Mouse (Mus musculus): ENCODE measurements around the gene Wfdc13. TPM values are rescaled to one million over a fixed set of nuclear protein-coding genes. Genes with fewer than 3 reads are reported as not detected.

Gene Wfdc13
- total and polyA plus RNA-seq, 3 experiments = 0.12 TPM; not detected in 2

DNA sequence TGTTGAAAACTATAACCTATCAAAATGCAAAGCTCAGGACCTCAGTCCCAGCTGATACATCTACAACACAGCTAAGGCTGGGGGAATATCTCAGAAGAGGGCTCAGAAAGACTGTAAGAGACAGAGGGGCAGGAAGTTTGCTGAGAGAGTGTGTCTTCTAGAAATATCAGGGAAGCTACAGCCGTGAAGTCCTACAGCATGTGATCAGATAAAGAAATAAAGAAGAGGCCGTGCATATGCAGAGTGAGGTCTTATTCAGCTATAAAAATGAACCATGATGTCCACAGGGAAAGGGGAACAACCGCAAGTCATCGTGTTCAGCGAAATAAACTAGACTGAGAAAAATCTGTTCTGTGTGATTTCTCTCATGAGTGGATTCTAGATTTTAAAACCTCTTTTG lies 14.6 kb upstream of the Wfdc13 start:
- Histone ChIP-seq H3K9me3 (replicated peaks; ENCODE audit: insufficient read depth, low read length) (no peaks in the 10 kb centered on the region), H3K27me3 (ENCODE audit: control insufficient read depth in 1 of 2, insufficient read depth in 2 of 2, low read length in 2 of 2) (no peaks in the 10 kb centered on the region), H3K79me2 (ENCODE audit: control insufficient read depth, insufficient read depth, low read length, poor library complexity) (no peaks in the 10 kb centered on the region), H3K36me3 (ENCODE audit: control insufficient read depth in 1 of 2, insufficient read depth in 2 of 2, low read length in 2 of 2) (peaks cover 0 to 4% of the 10 kb centered on the region in 2 experiments; a peak in 2 of 4 replicates), H3K9ac (ENCODE audit: control insufficient read depth, low read depth, low read length, poor library complexity, severe bottlenecking) (no peak overlapping the region), H3K27ac (ENCODE audit: control insufficient read depth, low read depth, low read length) (peak overlapping the region; percentile 6; the same call in 1 of the 2 replicates), H3K4me1 (ENCODE audit: control insufficient read depth in 1 of 2, insufficient read depth in 2 of 2, low read length in 2 of 2) (peaks cover 5 to 8% of the 10 kb centered on the region in 2 experiments), H3K4me3 (ENCODE audit: control insufficient read depth in 1 of 2, insufficient read depth in 1 of 2, low read depth in 2 of 2, low read length in 2 of 2) (peak overlapping the region in 1 of 2 experiments; percentile 42; a peak in 2 of 4 replicates)
- TF ChIP-seq RAD21 (IDR thresholded peaks at IDR 0.05; ENCODE audit: low read depth, low read length) (no peak), CHD2 (IDR thresholded peaks at IDR 0.05; ENCODE audit: low read length) (no peak), ZC3H11A (IDR thresholded peaks at IDR 0.05; ENCODE audit: low read depth, low read length) (no peak), MXI1 (IDR thresholded peaks at IDR 0.05; ENCODE audit: low read depth, low read length) (no peak; the same call in 1 of the 2 replicates), TCF12 (IDR thresholded peaks at IDR 0.05; ENCODE audit: low read depth, low read length) (peak; percentile 46), RCOR1 (IDR thresholded peaks at IDR 0.05; ENCODE audit: low read depth, low read length) (peak; percentile 49; the same call in 1 of the 2 replicates), USF1 (IDR thresholded peaks at IDR 0.05; ENCODE audit: low read depth, low read length) (peak; percentile 61; the same call in 1 of the 2 replicates), GATA1 (IDR thresholded peaks at IDR 0.05; ENCODE audit: low read depth, low read length) (peak; percentile 84), MYC (IDR thresholded peaks at IDR 0.05; ENCODE audit: low read depth, low read length) (peak; percentile 31; the same call in 1 of the 2 replicates), SIN3A (IDR thresholded peaks at IDR 0.05; ENCODE audit: low read length) (peak; percentile 47; the same call in 1 of the 2 replicates), MEF2A (IDR thresholded peaks at IDR 0.05; ENCODE audit: extremely low read depth, insufficient replicate concordance, low read depth, low read length, poor library complexity, severe bottlenecking) (no peak), KAT2A (conservative IDR thresholded peaks at IDR 0.05; ENCODE audit: low read depth, low read length) (0 out of 2 replicates have a peak, but pooled peaks have one; percentile 24), TAL1 (IDR thresholded peaks at IDR 0.05; ENCODE audit: low read length) (peak; percentile 15; the same call in 1 of the 2 replicates), ETS1 (IDR thresholded peaks at IDR 0.05; ENCODE audit: low read depth, low read length) (peak; percentile 44), EP300 (IDR thresholded peaks at IDR 0.05; ENCODE audit: low read depth in 1 of 2, low read length in 2 of 2) (peak; percentile 10 to 35; a peak in 1 of 4 replicates), POLR2AphosphoS2 (IDR thresholded peaks at IDR 0.05; ENCODE audit: low read length) (no peak), MAX (IDR thresholded peaks at IDR 0.05; ENCODE audit: low read length) (peak; percentile 52; the same call in 1 of the 2 replicates), MAZ (IDR thresholded peaks at IDR 0.05; ENCODE audit: low read depth, low read length) (peak; percentile 20; the same call in 1 of the 2 replicates)
- DNase-seq (ENCODE audit: low read depth, low spot score) = peak; percentile 54

DNA sequence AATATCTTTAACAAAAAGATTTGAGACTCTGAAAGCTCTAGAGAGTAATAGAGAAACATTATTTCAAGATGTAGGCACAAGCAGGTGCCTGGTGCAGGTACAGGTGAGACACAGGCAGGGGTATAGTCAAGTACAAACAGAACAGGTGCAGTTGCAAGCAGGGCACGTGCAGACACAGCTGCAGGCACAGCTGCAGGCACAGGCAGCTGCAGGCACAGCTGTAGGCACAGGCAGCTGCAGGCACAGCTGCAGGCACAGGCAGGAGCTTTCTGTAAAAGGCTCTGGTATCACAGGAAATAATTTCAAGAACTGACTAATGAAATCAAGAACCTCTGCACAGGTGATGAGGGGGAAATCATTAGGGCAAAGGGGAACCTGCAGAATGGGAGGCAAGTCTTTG lies 14.0 kb upstream of the Wfdc13 start:
- Histone ChIP-seq H3K4me1 (ENCODE audit: control insufficient read depth in 1 of 2, insufficient read depth in 2 of 2, low read length in 2 of 2) (peaks cover 5 to 11% of the 10 kb centered on the region in 2 experiments), H3K79me2 (ENCODE audit: control insufficient read depth, insufficient read depth, low read length, poor library complexity) (no peaks in the 10 kb centered on the region), H3K36me3 (ENCODE audit: control insufficient read depth in 1 of 2, insufficient read depth in 2 of 2, low read length in 2 of 2) (peaks cover 0 to 4% of the 10 kb centered on the region in 2 experiments; a peak in 2 of 4 replicates), H3K4me3 (ENCODE audit: control insufficient read depth in 1 of 2, insufficient read depth in 1 of 2, low read depth in 2 of 2, low read length in 2 of 2) (no peak overlapping the region), H3K9me3 (replicated peaks; ENCODE audit: insufficient read depth, low read length) (no peaks in the 10 kb centered on the region), H3K27ac (ENCODE audit: control insufficient read depth, low read depth, low read length) (no peak overlapping the region), H3K27me3 (ENCODE audit: control insufficient read depth in 1 of 2, insufficient read depth in 2 of 2, low read length in 2 of 2) (no peaks in the 10 kb centered on the region), H3K9ac (ENCODE audit: control insufficient read depth, low read depth, low read length, poor library complexity, severe bottlenecking) (no peak overlapping the region)
- DNase-seq (ENCODE audit: low read depth, low spot score) = no peak
- no peak for TF ChIP-seq POLR2AphosphoS2 (IDR thresholded peaks at IDR 0.05; ENCODE audit: low read length)
- no peak for TF ChIP-seq USF2 (IDR thresholded peaks at IDR 0.05; ENCODE audit: borderline replicate concordance in 1 of 2, insufficient read depth in 1 of 2, low read depth in 1 of 2, low read length in 2 of 2)
- TF ChIP-seq GABPA (IDR thresholded peaks at IDR 0.05; ENCODE audit: low read depth, low read length) = no peak
- peak; percentile 76 for TF ChIP-seq TCF12 (IDR thresholded peaks at IDR 0.05; ENCODE audit: low read depth, low read length)
- TF ChIP-seq MAFK (IDR thresholded peaks at IDR 0.05; ENCODE audit: borderline replicate concordance, low read depth, low read length) = no peak
- TF ChIP-seq EP300 (IDR thresholded peaks at IDR 0.05; ENCODE audit: low read depth in 1 of 2, low read length in 2 of 2) = 0 out of 4 replicates have a peak, but pooled peaks of 1 of the 2 experiments have one; percentile 6
- no peak for TF ChIP-seq MYC (IDR thresholded peaks at IDR 0.05; ENCODE audit: low read depth, low read length)
- peak; percentile 15; the same call in 1 of the 2 replicates for TF ChIP-seq BHLHE40 (IDR thresholded peaks at IDR 0.05; ENCODE audit: borderline replicate concordance, low read depth, low read length)
- TF ChIP-seq MAX (IDR thresholded peaks at IDR 0.05; ENCODE audit: low read length) = no peak
- TF ChIP-seq CTCF (IDR thresholded peaks at IDR 0.05 in 2 of 3, conservative IDR thresholded peaks at IDR 0.05 in 1 of 3; ENCODE audit: control insufficient read depth in 1 of 3, insufficient read depth in 1 of 3, low read depth in 2 of 3, low read length in 3 of 3, poor library complexity in 1 of 3, severe bottlenecking in 1 of 3) = no peak
- TF ChIP-seq RAD21 (IDR thresholded peaks at IDR 0.05; ENCODE audit: low read depth, low read length) = no peak
- TF ChIP-seq ETS1 (IDR thresholded peaks at IDR 0.05; ENCODE audit: low read depth, low read length) = no peak
- no peak for TF ChIP-seq NELFE (IDR thresholded peaks at IDR 0.05; ENCODE audit: low read depth, low read length)
- no peak for TF ChIP-seq ELF1 (IDR thresholded peaks at IDR 0.05; ENCODE audit: low read depth, low read length)
- TF ChIP-seq TAL1 (IDR thresholded peaks at IDR 0.05; ENCODE audit: low read length) = no peak
- no peak for TF ChIP-seq MEF2A (IDR thresholded peaks at IDR 0.05; ENCODE audit: extremely low read depth, insufficient replicate concordance, low read depth, low read length, poor library complexity, severe bottlenecking)
- no peak for TF ChIP-seq POLR2AphosphoS5 (IDR thresholded peaks at IDR 0.05; ENCODE audit: borderline replicate concordance, low read depth, low read length)
- TF ChIP-seq CHD2 (IDR thresholded peaks at IDR 0.05; ENCODE audit: low read length) = no peak
- no peak for TF ChIP-seq E2F4 (IDR thresholded peaks at IDR 0.05; ENCODE audit: borderline replicate concordance, low read depth, low read length)
- TF ChIP-seq SMC3 (IDR thresholded peaks at IDR 0.05; ENCODE audit: low read depth, low read length) = no peak
